Mouse (Mus musculus): ENCODE data around the gene Akr1a1.

- TF ChIP-seq CTCF (IDR thresholded peaks at IDR 0.05; ENCODE audit: borderline replicate concordance, insufficient read depth, low read depth, low read length): no peak
- TF ChIP-seq POLR2A (IDR thresholded peaks at IDR 0.05; ENCODE audit: borderline replicate concordance, insufficient read depth, low read length): no peak
Observed at GRCm38 (mm10) chr4:116669291-116669690, 17.8 kb upstream of the Akr1a1 start.

All from cerebellum, adult 2 months (tissue).